Mouse (Mus musculus): Measurements from ENCODE around the gene Fam217a. TPM values are rescaled to one million over a fixed set of nuclear protein-coding genes. Genes with fewer than 3 reads are reported as not detected.

Gene Fam217a
- polyA plus RNA-seq (2015; fragmentation: Illumina TruSeq; extraction: RNeasy Lipid Tissue Mini Kit (QIAGEN cat#74804); ENCODE audit: low read depth, low replicate concordance), result 0.67 TPM

DNA sequence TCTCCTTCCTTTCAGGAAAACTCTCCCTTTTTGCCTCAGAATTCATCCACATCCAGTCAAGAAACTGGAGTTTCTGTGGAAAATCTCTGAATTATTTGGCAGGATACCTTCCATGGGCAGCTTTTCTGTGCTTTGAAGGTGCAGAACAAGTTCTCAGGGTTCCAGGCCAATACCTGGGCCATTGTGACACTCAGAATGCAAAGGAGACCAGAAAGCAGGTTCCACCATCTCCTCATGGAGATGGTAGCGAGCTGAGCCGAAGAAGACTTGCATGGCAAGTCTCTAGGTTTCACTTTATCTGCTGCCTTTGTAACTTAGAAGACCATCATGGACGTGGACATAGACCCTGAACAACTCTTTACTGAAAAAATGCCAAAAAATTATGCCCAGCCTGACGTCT, at the start of gene Fam217a, which contains the start of gene 4933417A18Rik:
Fam217a (minus strand) TSS at position 101 of the 400 bp plus-strand sequence.
4933417A18Rik (plus strand) TSS at position 200 of the 400 bp plus-strand sequence.

GRCm38 (mm10) chr13:34963511-34964397, 39.6 kb upstream of the Fam217a start, which contains the start of gene Eci3:
Gene Eci3 (minus strand): TSS chr13:34963810.

DNA sequence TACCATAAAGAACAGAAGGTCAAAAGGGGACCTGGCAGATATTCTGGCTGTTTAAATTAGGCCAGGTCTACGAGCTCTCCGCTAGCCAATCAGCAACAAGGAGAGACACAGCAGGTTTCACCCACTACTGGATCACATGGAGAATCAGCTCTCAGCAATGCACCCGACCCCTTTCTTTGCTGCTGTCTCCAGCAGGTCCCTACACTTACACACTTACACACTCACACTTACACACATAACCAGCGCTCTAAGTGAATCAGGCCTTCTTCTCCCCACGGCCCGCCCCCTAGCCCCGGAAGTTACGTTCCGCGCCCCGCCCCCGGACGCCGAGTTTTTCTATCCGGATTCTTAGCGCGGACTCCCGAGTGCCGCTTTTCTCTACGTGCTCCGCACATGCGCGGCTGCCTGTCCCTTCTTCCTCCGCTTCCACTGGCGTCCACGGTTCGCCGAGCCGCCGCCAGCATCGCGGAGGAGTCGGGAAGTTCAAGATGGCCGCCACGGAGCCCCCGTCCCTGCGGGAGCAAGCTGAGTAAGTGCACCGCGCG, 48.9 kb downstream of the Fam217a start, which contains the start of gene Prpf4b:
Prpf4b (plus strand) TSS at position 137 of the 545 bp plus-strand sequence.

Other genes starting within 250 kb of the Fam217a start
- not detected for gene Fam50b, start 189.5 kb downstream of the Fam217a start, polyA plus RNA-seq (2015; fragmentation: Illumina TruSeq; extraction: RNeasy Lipid Tissue Mini Kit (QIAGEN cat#74804); ENCODE audit: low read depth, low replicate concordance)
- gene Prpf4b, start 49.0 kb downstream of the Fam217a start, polyA plus RNA-seq (2015; fragmentation: Illumina TruSeq; extraction: RNeasy Lipid Tissue Mini Kit (QIAGEN cat#74804); ENCODE audit: low read depth, low replicate concordance), result 72.7 TPM
- gene 4933417A18Rik, start 99 bp upstream of the Fam217a start, polyA plus RNA-seq (2015; fragmentation: Illumina TruSeq; extraction: RNeasy Lipid Tissue Mini Kit (QIAGEN cat#74804); ENCODE audit: low read depth, low replicate concordance), result not detected
- gene Eci3, start 39.5 kb upstream of the Fam217a start, polyA plus RNA-seq (2015; fragmentation: Illumina TruSeq; extraction: RNeasy Lipid Tissue Mini Kit (QIAGEN cat#74804); ENCODE audit: low read depth, low replicate concordance), result not detected
- 69.1 TPM for gene Eci2, start 102.8 kb upstream of the Fam217a start, polyA plus RNA-seq (2015; fragmentation: Illumina TruSeq; extraction: RNeasy Lipid Tissue Mini Kit (QIAGEN cat#74804); ENCODE audit: low read depth, low replicate concordance)